Mouse (Mus musculus) brown adipose tissue, adult 24 weeks (tissue): ENCODE measurements at regions not wholly inside any gene's neighbourhood (a gene's known extent, or its start where the extent isn't known, plus 50 kb on each side); places are given as distances from the start of the nearest gene placed in this dataset.
A peak's percentile ranks its signal among the peaks of the same experiment; 100 is the strongest.

Experiments
- H3K27ac ChIP-seq: fragments of 200-500 bp; replicated peaks from 2 replicates; pipeline ENCODE4 v1.5.1; 2012; ENCODE audit warnings: low read depth, mild to moderate bottlenecking, low read length
- H3K4me1 ChIP-seq: fragments of 200-500 bp; 2 replicates; pipeline ENCODE4 v1.6.1; 2012; ENCODE audit warnings: low read length, mixed read lengths; ENCODE audit not compliant: control insufficient read depth, insufficient read depth, insufficient read length
- H3K4me3 ChIP-seq: fragments of 200-500 bp; 2 replicates; pipeline ENCODE4 v1.5.1; 2012; ENCODE audit warnings: low read depth, mild to moderate bottlenecking, low read length, moderate library complexity; ENCODE audit not compliant: insufficient read depth

GRCm38 (mm10) chr13:60080113-60080512, 97.1 kb downstream of the Gas1 start:
- H3K4me1 ChIP-seq: 0 out of 2 replicates have a peak, but pooled peaks cover 2% of the 10 kb centered on the region
- H3K4me3 ChIP-seq: no peak overlapping the region
- H3K27ac ChIP-seq: peak overlapping the region; percentile 45; the same call in 1 of the 2 replicates

GRCm38 (mm10) chr13:60078331-60079050, 98.7 kb downstream of the Gas1 start:
- H3K4me3 ChIP-seq: no peak overlapping the region
- H3K27ac ChIP-seq: no peak overlapping the region
- no peaks in the 10 kb centered on the region for H3K4me1 ChIP-seq

GRCm38 (mm10) chr13:60076147-60076800, 100.9 kb downstream of the Gas1 start:
- H3K27ac ChIP-seq: 0 out of 2 replicates have a peak overlapping the region, but pooled peaks have one; percentile 9
- H3K4me1 ChIP-seq: no peaks in the 10 kb centered on the region
- no peak overlapping the region for H3K4me3 ChIP-seq

GRCm38 (mm10) chr13:60071595-60071994, 105.6 kb downstream of the Gas1 start:
- H3K27ac ChIP-seq: peak overlapping the region; percentile 65
- H3K4me1 ChIP-seq: peaks cover 8% of the 10 kb centered on the region
- H3K4me3 ChIP-seq: no peak overlapping the region

GRCm38 (mm10) chr13:60069196-60069595, 108.0 kb downstream of the Gas1 start:
- no peak overlapping the region; the same call in 1 of the 2 replicates for H3K27ac ChIP-seq
- H3K4me3 ChIP-seq: no peak overlapping the region
- peaks cover 10% of the 10 kb centered on the region for H3K4me1 ChIP-seq

- Histone ChIP-seq H3K27ac (no peak overlapping the region), H3K4me1 (peaks cover 10% of the 10 kb centered on the region)
These were observed 109.8 kb downstream of the Gas1 start for GRCm38 (mm10) chr13:60067325-60067724.

GRCm38 (mm10) chr13:60061589-60061988, 115.6 kb downstream of the Gas1 start:
- Histone ChIP-seq H3K27ac (no peak overlapping the region), H3K4me1 (0 out of 2 replicates have a peak, but pooled peaks cover 2% of the 10 kb centered on the region), H3K4me3 (no peak overlapping the region)

More at GRCm38 (mm10) chr13:60067325-60067724, 109.8 kb downstream of the Gas1 start:
- H3K4me3 ChIP-seq: no peak overlapping the region

GRCm38 (mm10) chr13:60057761-60058274, 119.3 kb downstream of the Gas1 start:
- Histone ChIP-seq H3K4me1 (peaks cover 3% of the 10 kb centered on the region; the same call in 1 of the 2 replicates), H3K4me3 (no peak overlapping the region), H3K27ac (peak overlapping the region; percentile 48)

- H3K27ac ChIP-seq: peak overlapping the region; percentile 68
- no peak overlapping the region for H3K4me3 ChIP-seq
These were observed 122.6 kb downstream of the Gas1 start for GRCm38 (mm10) chr13:60054531-60054930.

GRCm38 (mm10) chr13:60054081-60054480, 123.1 kb downstream of the Gas1 start:
- Histone ChIP-seq H3K4me1 (peaks cover 3% of the 10 kb centered on the region; the same call in 1 of the 2 replicates), H3K27ac (peak overlapping the region; percentile 79), H3K4me3 (no peak overlapping the region)

More at GRCm38 (mm10) chr13:60054531-60054930, 122.6 kb downstream of the Gas1 start:
- peaks cover 3% of the 10 kb centered on the region; the same call in 1 of the 2 replicates for H3K4me1 ChIP-seq

- Histone ChIP-seq H3K27ac (peak overlapping the region; percentile 81; the same call in 1 of the 2 replicates), H3K4me1 (peaks cover 9% of the 10 kb centered on the region), H3K4me3 (no peak overlapping the region)
These were observed 125.3 kb downstream of the Gas1 start for GRCm38 (mm10) chr13:60051866-60052265.

GRCm38 (mm10) chr13:60050799-60051580, 126.2 kb downstream of the Gas1 start:
- peaks cover 6% of the 10 kb centered on the region for H3K4me1 ChIP-seq
- peak overlapping the region; percentile 81 for H3K27ac ChIP-seq
- no peak overlapping the region for H3K4me3 ChIP-seq

- Histone ChIP-seq H3K4me1 (peaks cover 6% of the 10 kb centered on the region), H3K27ac (no peak overlapping the region), H3K4me3 (no peak overlapping the region)
These were observed 127.5 kb downstream of the Gas1 start for GRCm38 (mm10) chr13:60049703-60050102.

GRCm38 (mm10) chr13:60047791-60048730, 129.1 kb downstream of the Gas1 start:
- Histone ChIP-seq H3K4me3 (no peak overlapping the region), H3K27ac (peak overlapping the region; percentile 43; the same call in 1 of the 2 replicates), H3K4me1 (peaks cover 6% of the 10 kb centered on the region)
